Mouse (Mus musculus): ENCODE results near the gene Hcrtr1.

DNA sequence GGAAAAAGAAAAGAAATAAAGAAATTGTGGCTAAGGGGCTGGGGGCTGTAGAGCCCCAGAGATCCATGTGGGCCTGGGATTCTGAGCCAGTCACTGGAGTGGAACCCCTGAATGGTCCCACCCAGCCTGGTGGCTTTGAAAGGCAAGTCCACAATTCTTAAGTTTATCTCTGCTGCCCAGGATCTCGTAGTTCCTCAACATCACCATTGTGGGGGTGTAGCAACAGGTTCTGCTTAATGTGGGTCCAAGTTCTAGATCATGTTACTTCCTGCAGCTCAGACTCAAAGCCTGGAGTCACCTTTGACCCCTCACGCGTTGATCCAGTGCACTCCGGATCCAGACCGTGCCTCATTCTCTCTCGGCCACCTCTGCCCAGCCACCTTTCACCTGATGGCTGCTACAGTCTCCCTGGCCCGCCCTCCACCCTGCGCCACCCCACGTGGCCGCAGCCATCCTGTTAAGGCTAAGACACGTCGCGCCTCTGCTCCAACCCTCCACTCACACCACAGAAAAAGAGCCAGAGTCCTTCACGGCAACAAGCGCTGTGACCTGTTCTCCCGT, 30.3 kb upstream of the Hcrtr1 start:
- TF ChIP-seq POLR2A (IDR thresholded peaks at IDR 0.05; ENCODE audit: borderline replicate concordance, extremely low read depth, low read depth, low read length) (no peak), CTCF (IDR thresholded peaks at IDR 0.05; ENCODE audit: insufficient read depth, low read length) (no peak)

Data from lung, adult 2 months (tissue).